Mouse (Mus musculus) left cerebral cortex, postnatal 4 days (tissue): ENCODE data around the gene Amotl2. TPM values are rescaled to one million over a fixed set of nuclear protein-coding genes. Genes with fewer than 3 reads are reported as not detected.
A peak's percentile ranks its signal among the peaks of the same experiment; 100 is the strongest.

ENCODE experiments used
- DNase-seq: peaks from one replicate; pipeline ENCODE4 v3.0.0-alpha.2; 2022
- intact Hi-C: fragments of 180-260 bp; cut with DNase I; formaldehyde crosslinking; loops from one replicate; pipeline ENCODE4 v1.15.1; 2025
- total RNA-seq, 2 experiments: library from RNA; stranded (reverse); gene quantifications; 2 replicates each; pipeline ENCODE4 v1.2.3; 2021

Amotl2 gene
- total RNA-seq, 2 experiments from 2014 or later, result 42.3 to 45.5 TPM

- intact Hi-C loops, result no loop called here
- no peak for DNase-seq
These were observed 14.6 kb downstream of the Amotl2 start for GRCm38 (mm10) chr9:102731044-102731471.

DNA sequence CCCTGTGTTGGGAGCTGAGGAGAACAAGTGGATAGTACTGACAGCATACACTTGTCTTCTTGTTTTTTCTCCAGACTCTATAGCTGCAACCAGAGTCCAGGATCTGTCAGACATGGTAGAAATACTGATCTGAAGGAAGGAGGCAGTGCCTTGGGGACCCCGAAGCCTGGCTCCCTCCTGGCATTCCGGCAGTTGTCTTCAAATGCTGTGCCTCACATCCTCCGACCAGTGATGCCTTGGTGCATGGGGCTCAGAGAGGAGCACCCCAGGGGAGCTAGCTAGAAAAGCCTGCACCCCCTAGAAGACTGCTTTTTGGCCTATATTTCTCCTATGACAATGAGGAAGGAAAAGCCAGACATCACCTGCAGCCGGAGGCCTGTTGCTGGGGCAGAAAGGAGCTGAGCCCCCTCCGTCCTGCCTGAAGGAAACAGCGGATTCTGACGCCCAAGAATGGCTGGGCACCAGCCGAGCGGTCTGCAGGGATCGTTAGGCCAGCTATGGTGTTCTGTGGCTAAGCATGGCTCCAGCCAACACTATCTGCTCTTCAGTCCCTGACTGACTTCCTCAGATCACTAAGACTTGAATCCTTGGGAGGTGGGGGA lies 15.2 kb downstream of the Amotl2 start:
- no peak for DNase-seq
- intact Hi-C loops, result no loop called here

GRCm38 (mm10) chr9:102732326-102732865 lies 15.9 kb downstream of the Amotl2 start:
- intact Hi-C loops, result no loop called here
- no peak for DNase-seq

- intact Hi-C loops, result no loop called here
- DNase-seq, result no peak
These were observed 17.0 kb downstream of the Amotl2 start for GRCm38 (mm10) chr9:102733459-102733858.

DNA sequence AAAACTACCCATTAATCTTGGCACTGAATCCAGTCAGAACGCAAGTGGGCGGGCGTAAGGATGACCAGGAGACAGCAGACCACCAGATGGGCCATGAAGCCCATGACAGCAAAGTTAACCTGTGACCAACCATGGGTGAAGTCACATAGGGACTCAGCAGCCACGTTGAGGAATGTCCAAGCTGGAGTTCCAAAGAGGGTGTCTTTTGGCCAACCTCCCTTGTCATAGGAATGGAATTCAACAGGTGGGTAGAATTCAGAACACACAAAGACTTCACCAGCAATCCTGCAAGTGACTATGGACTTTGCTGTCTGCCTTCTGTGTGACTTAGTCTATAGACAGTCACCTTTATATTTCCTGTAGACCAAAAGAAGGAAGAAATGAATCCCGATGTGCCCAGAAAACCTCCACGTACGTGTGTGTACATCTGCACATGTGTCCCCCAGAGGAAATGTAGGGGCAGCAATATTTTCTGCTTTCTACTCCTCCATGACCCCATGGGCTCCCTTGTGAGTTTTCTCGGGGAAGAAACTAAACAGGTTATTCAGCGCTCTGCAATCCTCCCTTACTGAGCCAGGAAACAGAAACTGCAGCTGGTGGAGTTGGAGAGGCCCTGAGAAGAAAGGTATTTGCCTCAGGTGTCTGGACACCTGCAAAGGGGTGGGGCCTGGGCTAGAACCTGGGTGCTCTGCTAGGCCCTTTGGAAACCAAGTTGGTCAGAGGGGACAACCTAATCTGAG lies 17.7 kb downstream of the Amotl2 start:
- DNase-seq, result no peak
- intact Hi-C loops, result no loop called here

DNA sequence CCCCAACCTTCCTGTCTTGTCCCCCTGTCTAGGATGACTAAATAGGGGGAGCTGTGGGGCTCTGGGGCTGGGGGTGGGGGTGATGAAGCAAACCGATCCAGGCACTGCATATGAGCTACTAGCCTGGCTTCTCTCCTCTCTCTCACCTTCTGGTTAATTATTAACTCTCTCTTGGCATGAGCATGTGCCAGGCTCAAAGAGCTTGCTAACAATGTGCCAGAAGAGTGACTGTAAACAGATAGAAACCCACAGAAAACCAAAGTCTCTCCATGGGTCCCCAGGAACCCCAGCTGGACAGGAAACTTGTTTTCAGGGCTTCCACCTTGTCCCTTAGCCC lies 18.2 kb downstream of the Amotl2 start:
- intact Hi-C loops, result no loop called here
- DNase-seq, result no peak

GRCm38 (mm10) chr9:102735231-102735630 lies 18.8 kb downstream of the Amotl2 start:
- intact Hi-C loops, result no loop called here
- DNase-seq, result no peak

- no peak for DNase-seq
- intact Hi-C loops, result no loop called here
These were observed 19.5 kb downstream of the Amotl2 start for GRCm38 (mm10) chr9:102735996-102736395.

- DNase-seq, result peak; percentile 55
- intact Hi-C loops, result no loop called here
These were observed 20.9 kb downstream of the Amotl2 start for GRCm38 (mm10) chr9:102737405-102737804.

DNA sequence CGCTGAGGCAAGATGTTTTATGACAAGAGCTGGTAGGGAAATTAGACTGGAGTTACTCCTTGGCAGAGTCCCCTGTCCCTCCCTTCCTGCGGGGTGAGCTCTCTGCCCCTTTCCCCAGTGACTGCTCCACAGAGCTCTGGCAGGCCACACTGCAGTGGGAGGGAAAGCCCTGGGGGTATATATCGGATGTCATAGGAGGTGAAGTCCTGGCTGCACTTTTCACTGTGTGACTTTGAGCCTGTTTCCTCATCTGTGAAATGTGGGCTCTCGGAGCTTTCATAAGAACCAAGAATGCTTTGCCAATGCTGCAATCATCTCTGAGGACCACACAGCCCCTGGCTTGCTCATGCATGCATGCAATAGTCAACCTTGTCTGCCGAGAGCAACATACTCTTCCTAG lies 30.3 kb downstream of the Amotl2 start:
- intact Hi-C loops, result no loop called here
- DNase-seq, result no peak

- intact Hi-C loops, result no loop called here
- no peak for DNase-seq
These were observed 31.4 kb downstream of the Amotl2 start for GRCm38 (mm10) chr9:102747902-102748301.

GRCm38 (mm10) chr9:102749216-102749615 lies 32.7 kb downstream of the Amotl2 start:
- no peak for DNase-seq
- intact Hi-C loops, result no loop called here

DNA sequence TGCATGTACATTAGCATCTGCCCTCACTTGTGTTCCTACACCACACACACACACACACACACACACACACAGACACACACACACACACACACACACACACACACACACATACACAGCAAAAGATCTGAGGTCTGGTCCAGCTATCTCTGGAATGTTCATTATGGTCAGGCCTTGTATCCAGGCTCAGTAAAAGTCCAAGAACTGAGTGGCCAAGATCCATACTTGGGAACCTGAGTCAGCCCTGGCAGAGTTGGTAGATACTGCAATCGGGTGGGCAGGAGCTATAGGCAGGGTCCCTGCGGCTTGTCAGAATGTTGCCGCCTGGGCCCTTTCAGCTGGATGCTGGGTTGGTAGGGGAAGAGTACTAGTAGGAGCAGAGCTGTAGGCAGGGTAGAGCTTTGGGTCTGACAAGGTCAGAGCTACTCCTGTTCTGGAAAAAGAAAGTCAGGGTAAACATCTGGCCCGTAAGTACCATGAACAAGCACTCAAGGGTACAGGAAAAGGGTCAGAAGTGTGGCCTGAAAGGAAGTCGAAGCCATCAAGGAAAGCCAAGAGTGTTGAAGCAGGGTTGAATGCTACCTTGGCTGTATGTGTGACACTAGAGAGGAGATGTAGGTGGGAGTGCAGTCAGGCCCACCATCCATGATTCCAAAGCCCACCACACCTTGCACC lies 35.3 kb downstream of the Amotl2 start:
- intact Hi-C loops, result no loop called here

DNA sequence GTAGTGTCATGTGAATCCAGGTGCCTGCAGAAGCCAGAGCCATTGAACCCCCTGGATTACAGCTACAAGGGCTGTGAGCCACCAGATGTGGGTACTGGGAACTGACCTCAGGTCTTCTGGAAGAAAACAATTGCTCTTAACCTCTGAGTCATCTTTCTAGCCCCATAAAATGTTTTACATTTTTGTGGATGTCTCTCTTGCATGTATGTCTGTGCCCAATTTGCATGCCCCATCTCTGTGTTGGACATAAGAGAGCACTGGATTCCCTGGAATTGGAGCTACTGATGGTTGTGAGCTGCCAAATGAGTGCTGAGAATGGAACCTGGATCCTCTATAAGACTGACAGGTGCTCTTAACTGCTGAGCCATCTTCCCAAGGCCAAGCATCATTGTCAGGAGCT lies 36.8 kb downstream of the Amotl2 start:
- intact Hi-C loops, result no loop called here
- no peak for DNase-seq

More for the DNA sequence above, 35.3 kb downstream of the Amotl2 start:
- no peak for DNase-seq

- DNase-seq, result no peak
- intact Hi-C loops, result no loop called here
These were observed 38.7 kb downstream of the Amotl2 start for GRCm38 (mm10) chr9:102755161-102755560.

DNA sequence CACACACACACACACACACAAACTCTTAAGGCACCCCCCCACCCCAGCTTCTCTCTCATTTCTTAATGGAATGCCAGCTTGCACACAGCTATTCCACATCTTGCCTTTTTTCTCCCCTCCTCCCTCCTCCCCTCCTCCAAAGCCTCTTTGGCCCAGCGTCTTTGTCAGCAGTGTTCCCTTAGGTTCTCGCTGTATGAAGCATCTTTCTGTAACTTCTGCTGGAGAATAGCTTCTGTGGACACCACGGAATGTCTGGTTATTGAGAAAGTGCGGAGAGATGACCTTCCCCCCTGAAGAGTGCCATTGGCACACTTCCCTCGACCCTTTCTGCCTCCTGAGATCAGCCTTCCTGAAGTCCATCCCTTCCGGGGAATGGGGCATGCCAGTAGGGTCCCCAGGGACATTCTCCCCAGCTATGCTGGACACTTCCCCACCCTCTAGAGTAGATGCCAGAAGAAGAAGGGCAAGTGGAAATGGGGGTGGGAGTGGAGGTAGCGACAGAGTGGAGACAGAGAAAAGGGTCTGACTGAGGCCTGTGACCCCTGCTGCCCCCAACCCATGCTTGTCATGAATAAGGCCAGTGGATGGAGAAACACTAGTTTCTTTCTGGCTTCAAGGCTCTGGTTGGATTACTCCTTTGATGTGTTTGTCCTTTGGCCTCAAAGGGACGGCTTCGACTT lies 39.3 kb downstream of the Amotl2 start:
- intact Hi-C loops, result no loop called here
- DNase-seq, result no peak

DNA sequence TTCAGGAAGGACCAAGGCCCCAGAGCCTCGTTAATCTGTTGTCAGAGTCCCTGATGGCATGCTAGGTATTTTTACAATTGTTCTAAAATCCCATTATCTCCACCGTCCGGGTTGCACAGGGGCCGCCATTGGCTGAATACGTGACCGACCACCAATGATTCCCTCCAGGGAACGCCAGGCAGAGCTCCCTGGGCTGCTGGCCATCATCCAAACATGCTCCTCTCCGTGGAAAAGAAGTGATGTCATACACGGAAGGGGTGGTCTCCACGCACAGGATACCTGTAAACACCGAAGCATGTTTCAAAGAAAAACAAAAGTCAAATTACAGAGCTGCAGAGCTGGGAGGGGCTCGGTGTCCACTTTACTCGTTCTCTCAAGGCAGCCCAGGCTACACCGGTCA lies 39.9 kb downstream of the Amotl2 start:
- intact Hi-C loops, result no loop called here
- no peak for DNase-seq

GRCm38 (mm10) chr9:102758851-102759250 lies 42.4 kb downstream of the Amotl2 start:
- DNase-seq, result no peak
- intact Hi-C loops, result no loop called here

DNA sequence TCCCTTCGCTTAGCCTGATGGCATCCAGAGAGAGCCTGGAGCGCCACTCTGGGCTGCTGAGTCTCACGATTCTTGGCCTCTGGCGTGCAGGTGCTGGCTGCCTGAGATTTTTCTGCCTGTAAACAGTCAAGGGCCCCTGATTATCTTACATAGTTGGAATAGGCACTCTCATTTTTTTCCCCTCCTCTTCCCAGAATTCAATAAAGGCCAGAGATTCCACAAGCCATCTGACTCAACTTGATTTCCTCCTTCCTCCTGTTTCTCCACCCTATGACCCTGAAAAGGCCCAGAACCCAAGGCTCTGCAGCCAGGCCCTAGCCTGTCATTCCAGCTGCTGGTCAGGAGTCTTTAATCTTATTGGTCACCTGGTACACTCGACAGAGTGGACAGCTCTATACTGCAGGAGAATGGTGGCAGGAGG lies 43.1 kb downstream of the Amotl2 start:
- no peak for DNase-seq
- intact Hi-C loops, result no loop called here

DNA sequence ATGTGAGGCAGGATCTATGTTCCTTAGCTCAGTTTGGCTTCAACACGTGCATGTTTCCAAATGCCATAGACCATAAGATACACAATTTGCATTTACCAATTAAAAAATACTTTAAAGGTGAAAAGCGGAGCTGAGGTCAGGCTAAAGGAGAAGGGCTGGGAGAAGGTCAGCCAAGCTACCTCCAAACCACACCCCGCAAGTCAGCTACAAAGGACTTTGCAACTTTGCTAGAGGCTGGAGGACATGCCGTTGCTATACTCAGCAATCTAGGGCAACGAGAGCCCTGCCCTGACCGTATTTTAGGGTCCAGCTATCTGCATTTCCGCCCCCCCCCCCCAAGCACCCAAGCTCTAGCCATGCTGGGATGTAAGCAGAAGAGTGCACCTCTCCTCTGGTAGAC lies 45.1 kb downstream of the Amotl2 start:
- no peak for DNase-seq
- intact Hi-C loops, result no loop called here

DNA sequence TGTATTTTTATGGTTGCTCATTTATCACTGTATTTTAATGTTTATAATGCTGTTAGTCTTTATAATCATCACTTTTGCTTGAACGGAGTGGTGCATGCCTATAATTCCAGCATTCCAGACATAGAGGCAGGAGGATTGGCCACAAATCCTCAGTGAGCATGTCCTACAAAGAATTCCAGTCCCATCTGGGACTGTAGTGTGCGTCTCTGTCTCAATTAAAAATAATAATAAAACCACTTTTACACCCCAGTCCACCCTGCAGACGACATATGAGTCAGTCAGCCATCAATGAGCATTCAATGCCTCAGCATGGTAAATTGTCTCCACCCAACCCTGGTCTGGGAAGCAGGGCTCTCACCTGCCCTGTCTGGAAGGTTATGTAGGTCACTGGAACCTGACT lies 46.4 kb downstream of the Amotl2 start:
- intact Hi-C loops, result no loop called here
- no peak for DNase-seq
